Mouse (Mus musculus) MEL (cell line): ENCODE measurements around the gene Limk2.

Experiments
- CTCF ChIP-seq, 3 experiments: IDR thresholded peaks in 2 of 3; conservative IDR thresholded peaks in 1 of 3; 2 replicates each; pipeline ENCODE4 v1.5.1; 2011 to 2012; ENCODE audit warnings: low read length in 3 of 3, low read depth in 2 of 3, mild to moderate bottlenecking in 2 of 3, improper control_type of control experiment in 1 of 3, inconsistent platforms in 1 of 3, mixed read lengths in 1 of 3, moderate library complexity in 1 of 3; ENCODE audit not compliant: control insufficient read depth in 1 of 3, insufficient read depth in 1 of 3, poor library complexity in 1 of 3, severe bottlenecking in 1 of 3
- E2F4 ChIP-seq: IDR thresholded peaks from 2 replicates; pipeline ENCODE4 v1.6.1; 2011; ENCODE audit warnings: low read depth, low read length, improper control_type of control experiment, borderline replicate concordance
- ELF1 ChIP-seq: IDR thresholded peaks from 2 replicates; pipeline ENCODE4 v1.6.1; 2014; ENCODE audit warnings: low read depth, mild to moderate bottlenecking, inconsistent platforms, low read length, improper control_type of control experiment, moderate library complexity
- EP300 ChIP-seq, 2 experiments: IDR thresholded peaks; 2 replicates each; pipeline ENCODE4 v1.6.1; 2011; ENCODE audit warnings: improper control_type of control experiment in 2 of 2, low read length in 2 of 2, low read depth in 1 of 2, mild to moderate bottlenecking in 1 of 2
- GATA1 ChIP-seq: IDR thresholded peaks from 2 replicates; pipeline ENCODE4 v1.6.1; 2011; ENCODE audit warnings: low read depth, low read length, improper control_type of control experiment
- MXI1 ChIP-seq: IDR thresholded peaks from 2 replicates; pipeline ENCODE4 v1.6.1; 2011; ENCODE audit warnings: mild to moderate bottlenecking, low read depth, low read length, improper control_type of control experiment
- POLR2A ChIP-seq, 2 experiments: IDR thresholded peaks; 2 replicates each; pipeline ENCODE4 v1.6.1; 2011 to 2012; ENCODE audit warnings: low read length in 2 of 2, mild to moderate bottlenecking in 2 of 2, control low read depth in 1 of 2, improper control_type of control experiment in 1 of 2, low read depth in 1 of 2, moderate library complexity in 1 of 2; ENCODE audit not compliant: control insufficient read depth in 1 of 2, insufficient read depth in 1 of 2, poor library complexity in 1 of 2
- SIN3A ChIP-seq: IDR thresholded peaks from 2 replicates; pipeline ENCODE4 v1.6.1; 2012; ENCODE audit warnings: low read length, improper control_type of control experiment, inconsistent platforms
- SMC3 ChIP-seq: IDR thresholded peaks from 2 replicates; pipeline ENCODE4 v1.6.1; 2011; ENCODE audit warnings: low read depth, low read length, improper control_type of control experiment
- USF1 ChIP-seq: IDR thresholded peaks from 2 replicates; pipeline ENCODE4 v1.6.1; 2014; ENCODE audit warnings: low read depth, mild to moderate bottlenecking, inconsistent platforms, low read length, improper control_type of control experiment, moderate library complexity

DNA sequence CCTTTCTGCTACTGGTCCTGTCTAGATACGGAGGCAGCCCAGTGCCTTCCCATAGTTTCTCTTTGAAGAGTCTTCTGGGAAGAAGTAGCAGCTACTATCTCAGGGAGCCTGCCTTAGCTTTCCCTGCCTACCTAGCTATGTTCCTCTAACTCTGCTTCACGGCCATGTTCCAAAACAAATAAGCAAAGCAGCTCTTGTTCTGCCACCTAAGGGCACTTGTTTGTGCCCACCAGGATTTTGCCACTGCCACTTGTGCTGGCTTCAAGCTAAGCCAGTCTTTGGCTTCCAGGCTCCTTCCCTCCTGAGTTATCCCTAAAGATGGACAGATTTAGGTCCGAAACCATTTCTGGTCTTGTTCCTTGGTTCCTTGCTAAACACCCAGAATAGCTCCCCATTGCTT lies 3.1 kb upstream of the Limk2 start:
- TF ChIP-seq POLR2A (IDR thresholded peaks at IDR 0.05; ENCODE audit: control insufficient read depth in 1 of 2, insufficient read depth in 1 of 2, low read depth in 1 of 2, low read length in 2 of 2, poor library complexity in 1 of 2) = no peak
- TF ChIP-seq ELF1 = no peak
- no peak for TF ChIP-seq CTCF (IDR thresholded peaks at IDR 0.05 in 2 of 3, conservative IDR thresholded peaks at IDR 0.05 in 1 of 3; ENCODE audit: control insufficient read depth in 1 of 3, insufficient read depth in 1 of 3, low read depth in 2 of 3, low read length in 3 of 3, poor library complexity in 1 of 3, severe bottlenecking in 1 of 3)
- no peak for TF ChIP-seq SIN3A
- TF ChIP-seq GATA1 = no peak
- no peak for TF ChIP-seq SMC3
- TF ChIP-seq E2F4 = no peak
- no peak for TF ChIP-seq MXI1
- no peak for TF ChIP-seq EP300 (IDR thresholded peaks at IDR 0.05; ENCODE audit: low read depth in 1 of 2, low read length in 2 of 2)
- TF ChIP-seq USF1 = no peak
